Mouse (Mus musculus) T-helper 17 cell (primary cell): ENCODE results near the gene Serpinb9c.
"Not testable (repeated sequence)": the region's sequence is repeated elsewhere in the genome, so short reads cannot be mapped to it uniquely, and the experiment has no call there.

ENCODE experiments used
- in situ Hi-C, 2 experiments: fragments of 300-600 bp; cut with MboI, MseI; formaldehyde crosslinking; loops; 1 replicate in 1 of 2; 2 replicates in 1 of 2; pipeline ENCODE4 v1.15.1; 2025; ENCODE audit warnings: high pct_unique_total_duplicates in 2 of 2

Gene Serpinb9c

GRCm38 (mm10) chr13:33159642-33160041 lies at the start of gene Serpinb9c:
Gene Serpinb9c (minus strand): TSS chr13:33159742.
- in situ Hi-C loops: loop anchor here in 1 of 2 experiments (10.0 kb wide), 1 partner anchor 1745 kb away; no protein-coding TSS in a partner anchor

- in situ Hi-C loops: no loop called here
Observed at GRCm38 (mm10) chr13:33199740-33200139, 40.2 kb upstream of the Serpinb9c start.

- in situ Hi-C loops: no loop called here
Observed at GRCm38 (mm10) chr13:33192659-33193058, 33.1 kb upstream of the Serpinb9c start, which contains the start of gene Serpinb9d. Gene Serpinb9d (plus strand): TSS chr13:33192959.

- in situ Hi-C loops: not testable (repeated sequence)
Observed at GRCm38 (mm10) chr13:33190486-33190885, 30.9 kb upstream of the Serpinb9c start.

- in situ Hi-C loops: no loop called here
Observed at GRCm38 (mm10) chr13:33141435-33141834, 18.1 kb downstream of the Serpinb9c start.

- in situ Hi-C loops: no loop called here
Observed at GRCm38 (mm10) chr13:33137717-33138116, 21.8 kb downstream of the Serpinb9c start.

- in situ Hi-C loops: no loop called here
Observed at GRCm38 (mm10) chr13:33113054-33113453, 46.5 kb downstream of the Serpinb9c start.

GRCm38 (mm10) chr13:33105626-33106025 lies 53.9 kb downstream of the Serpinb9c start:
- in situ Hi-C loops: no loop called here
